Mouse (Mus musculus): ENCODE results near the gene Fbxl2. TPM values are rescaled to one million over a fixed set of nuclear protein-coding genes. Genes with fewer than 3 reads are reported as not detected.

The Fbxl2 gene
- polyA plus RNA-seq, 1 experiment from 2014 or later = 0.61 TPM

DNA sequence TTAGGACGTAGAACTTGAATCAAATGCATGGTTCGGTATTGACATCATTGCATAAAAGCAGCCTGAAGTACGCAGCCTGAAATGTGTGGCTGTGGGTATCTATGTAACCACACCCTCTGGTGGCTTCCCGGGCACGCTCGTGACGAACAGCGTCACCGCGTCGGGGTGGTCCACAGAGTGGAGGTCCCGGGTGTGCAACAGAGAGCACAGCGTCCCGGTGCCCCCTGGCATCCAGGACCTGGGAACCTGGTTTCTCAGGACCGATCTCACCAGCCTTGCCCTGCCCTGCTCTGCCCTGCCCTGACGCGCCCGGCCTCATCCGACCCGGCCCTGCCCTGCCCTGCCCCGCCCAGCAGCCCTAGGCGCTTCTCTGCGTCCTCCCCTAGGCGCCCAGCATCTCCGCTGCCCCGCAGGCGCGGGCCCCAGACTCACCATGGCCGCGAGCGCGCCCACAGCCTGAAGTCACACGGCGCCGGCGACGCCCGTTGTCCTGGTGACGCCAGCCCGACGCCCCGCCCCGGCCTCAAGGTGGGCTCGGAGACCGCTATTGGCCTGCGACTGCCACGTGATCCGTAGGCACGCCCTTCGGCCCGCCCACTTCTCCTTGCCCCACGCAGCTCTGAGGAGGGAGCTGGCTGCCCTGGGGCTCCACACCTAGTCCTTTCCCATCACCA, 19.6 kb downstream of the Fbxl2 start:
- no peak overlapping the region for H3K27ac ChIP-seq (ENCODE audit: low read length)
- peak; percentile 89 for ATAC-seq (ENCODE audit: low read depth)
- 0% methylated on average over 52 of the region's 52 CpGs for WGBS (ENCODE audit: insufficient replicate concordance)
- H3K9ac ChIP-seq (ENCODE audit: low read depth, low read length) = 0 out of 2 replicates have a peak overlapping the region, but pooled peaks have one; percentile 14
- peaks cover 6% of the 10 kb centered on the region for H3K4me1 ChIP-seq (ENCODE audit: control insufficient read depth, low read depth, low read length)
- H3K4me2 ChIP-seq (ENCODE audit: low read depth, low read length) = peak overlapping the region; percentile 73
- H3K27me3 ChIP-seq (ENCODE audit: control insufficient read depth, insufficient read depth, low read depth, low read length) = peaks cover 12% of the 10 kb centered on the region
- no peaks in the 10 kb centered on the region for H3K9me3 ChIP-seq (replicated peaks; ENCODE audit: control insufficient read depth, low read length)
- H3K4me3 ChIP-seq (ENCODE audit: low read depth, low read length) = peak overlapping the region; percentile 60
- H3K36me3 ChIP-seq (ENCODE audit: control insufficient read depth, insufficient read depth) = no peaks in the 10 kb centered on the region

DNA sequence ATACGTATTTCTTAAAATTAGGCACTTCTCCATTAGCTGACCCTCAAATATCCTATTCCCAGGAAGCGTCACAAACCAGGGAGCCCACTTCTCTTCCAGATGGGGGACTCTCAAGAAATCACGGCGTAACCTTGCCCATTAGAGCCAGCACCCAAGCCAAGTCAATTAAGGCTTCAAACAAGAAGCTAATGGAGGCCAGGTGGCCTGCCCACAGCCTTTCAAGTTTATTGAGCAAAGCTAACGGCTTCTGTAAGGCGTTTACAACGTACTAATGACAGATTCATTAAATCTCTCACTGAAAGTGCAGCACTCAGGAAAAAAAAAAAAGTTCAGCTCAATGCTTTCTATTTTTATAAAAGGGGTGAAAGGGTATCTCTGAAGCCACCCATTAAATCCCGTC, 20.1 kb downstream of the Fbxl2 start:
- no peak for ATAC-seq (ENCODE audit: low read depth)
- Histone ChIP-seq H3K4me1 (ENCODE audit: control insufficient read depth, low read depth, low read length) (peaks cover 6% of the 10 kb centered on the region), H3K4me2 (ENCODE audit: low read depth, low read length) (peak overlapping the region; percentile 73), H3K9me3 (replicated peaks; ENCODE audit: control insufficient read depth, low read length) (no peaks in the 10 kb centered on the region), H3K27ac (ENCODE audit: low read length) (no peak overlapping the region), H3K9ac (ENCODE audit: low read depth, low read length) (no peak overlapping the region), H3K27me3 (ENCODE audit: control insufficient read depth, insufficient read depth, low read depth, low read length) (peaks cover 12% of the 10 kb centered on the region), H3K4me3 (ENCODE audit: low read depth, low read length) (peak overlapping the region; percentile 60), H3K36me3 (ENCODE audit: control insufficient read depth, insufficient read depth) (no peaks in the 10 kb centered on the region)
- 16% methylated on average over 8 of the region's 8 CpGs for WGBS (ENCODE audit: insufficient replicate concordance)

DNA sequence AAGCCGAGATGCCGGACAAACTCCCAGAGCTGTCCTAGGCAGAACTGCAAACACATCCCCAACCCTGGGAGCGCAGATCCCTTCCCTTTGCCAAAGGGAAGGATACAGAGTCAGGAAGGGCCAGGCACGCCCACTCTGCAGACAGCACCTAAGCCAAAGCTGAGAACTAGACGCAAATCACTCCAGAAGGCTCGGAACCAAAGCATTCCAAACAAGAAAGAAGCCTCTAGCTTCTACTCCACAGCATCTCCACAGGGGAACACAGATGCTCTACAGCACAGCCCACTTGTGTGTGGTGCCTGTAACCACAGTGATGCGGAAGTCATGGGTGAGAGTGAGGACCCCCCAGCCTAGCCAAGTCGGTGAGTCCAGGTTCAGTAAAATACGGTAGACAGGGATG, 20.8 kb downstream of the Fbxl2 start:
- Histone ChIP-seq H3K4me1 (ENCODE audit: control insufficient read depth, low read depth, low read length) (peaks cover 6% of the 10 kb centered on the region), H3K36me3 (ENCODE audit: control insufficient read depth, insufficient read depth) (no peaks in the 10 kb centered on the region), H3K27ac (ENCODE audit: low read length) (no peak overlapping the region), H3K4me3 (ENCODE audit: low read depth, low read length) (no peak overlapping the region), H3K27me3 (ENCODE audit: control insufficient read depth, insufficient read depth, low read depth, low read length) (peaks cover 12% of the 10 kb centered on the region), H3K4me2 (ENCODE audit: low read depth, low read length) (no peak overlapping the region), H3K9ac (ENCODE audit: low read depth, low read length) (no peak overlapping the region), H3K9me3 (replicated peaks; ENCODE audit: control insufficient read depth, low read length) (no peaks in the 10 kb centered on the region)
- WGBS (ENCODE audit: insufficient replicate concordance) = 36% methylated on average over 9 of the region's 9 CpGs
- no peak for ATAC-seq (ENCODE audit: low read depth)

DNA sequence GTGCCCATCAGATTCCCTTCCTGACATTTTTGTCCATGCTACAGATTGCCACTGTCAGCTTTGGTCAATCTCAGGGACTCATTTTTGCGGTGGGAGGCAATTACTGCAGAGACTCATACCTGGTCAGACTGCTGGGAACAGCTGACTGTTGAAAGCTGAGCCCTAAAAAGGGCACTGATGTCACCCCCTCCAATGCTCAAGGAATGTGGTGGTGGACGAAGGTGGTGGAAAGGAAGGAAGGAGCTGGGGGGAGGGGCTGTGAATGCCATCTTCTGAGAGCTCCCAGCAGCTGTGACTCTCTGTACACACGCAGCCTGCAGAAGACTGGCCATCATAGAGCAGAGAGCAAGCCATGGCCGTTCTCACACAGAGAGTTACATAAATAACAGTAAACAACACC, 23.9 kb downstream of the Fbxl2 start:
- no peak overlapping the region for H3K9ac ChIP-seq (ENCODE audit: low read depth, low read length)
- no peak overlapping the region for H3K4me2 ChIP-seq (ENCODE audit: low read depth, low read length)
- ATAC-seq (ENCODE audit: low read depth) = no peak
- H3K27me3 ChIP-seq (ENCODE audit: control insufficient read depth, insufficient read depth, low read depth, low read length) = peaks cover 12% of the 10 kb centered on the region
- WGBS (ENCODE audit: insufficient replicate concordance) = 47% methylated on average over 4 of the region's 4 CpGs
- no peak overlapping the region for H3K27ac ChIP-seq (ENCODE audit: low read length)
- no peak overlapping the region for H3K4me3 ChIP-seq (ENCODE audit: low read depth, low read length)
- peaks cover 6% of the 10 kb centered on the region for H3K4me1 ChIP-seq (ENCODE audit: control insufficient read depth, low read depth, low read length)
- H3K36me3 ChIP-seq (ENCODE audit: control insufficient read depth, insufficient read depth) = no peaks in the 10 kb centered on the region
- no peaks in the 10 kb centered on the region for H3K9me3 ChIP-seq (replicated peaks; ENCODE audit: control insufficient read depth, low read length)

DNA sequence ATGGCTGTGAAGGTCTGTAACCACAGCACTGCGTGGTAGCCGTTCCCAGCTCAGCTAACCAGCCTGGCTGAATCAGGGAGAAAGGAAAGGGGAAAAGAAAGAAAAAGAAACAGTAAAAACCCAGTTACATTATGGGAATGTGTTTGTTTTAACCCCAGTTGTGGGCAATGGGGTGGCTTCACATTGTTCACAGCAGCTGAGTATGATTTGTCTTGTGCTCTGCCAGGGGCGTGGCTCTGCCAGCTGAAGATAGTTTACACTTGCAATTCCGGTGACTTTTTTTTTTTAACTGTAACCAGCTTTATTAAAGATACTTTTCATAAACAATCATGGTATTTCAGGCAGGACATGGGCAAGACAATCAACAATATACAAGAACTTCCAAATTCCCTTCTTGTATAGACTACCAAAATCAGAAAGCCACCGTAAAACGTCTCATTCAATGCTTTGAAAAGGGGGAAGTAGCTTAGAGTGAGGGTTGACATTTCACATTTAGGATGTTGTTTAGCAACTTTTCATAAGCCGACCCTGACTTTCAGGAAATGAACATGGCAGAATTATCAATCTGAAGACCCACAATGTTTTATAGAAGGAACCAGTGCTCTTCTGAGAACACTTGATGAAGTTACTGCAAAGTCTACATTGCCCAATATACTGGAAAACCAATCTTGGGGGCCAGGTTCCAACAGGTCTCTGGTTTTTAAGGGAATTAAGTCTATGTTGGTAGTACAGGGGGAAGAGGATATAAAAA, 26.8 kb downstream of the Fbxl2 start:
- Histone ChIP-seq H3K4me3 (ENCODE audit: low read depth, low read length) (no peak overlapping the region), H3K36me3 (ENCODE audit: control insufficient read depth, insufficient read depth) (no peaks in the 10 kb centered on the region), H3K4me1 (ENCODE audit: control insufficient read depth, low read depth, low read length) (no peaks in the 10 kb centered on the region), H3K27ac (ENCODE audit: low read length) (no peak overlapping the region), H3K9me3 (replicated peaks; ENCODE audit: control insufficient read depth, low read length) (no peaks in the 10 kb centered on the region), H3K27me3 (ENCODE audit: control insufficient read depth, insufficient read depth, low read depth, low read length) (no peaks in the 10 kb centered on the region), H3K9ac (ENCODE audit: low read depth, low read length) (no peak overlapping the region), H3K4me2 (ENCODE audit: low read depth, low read length) (no peak overlapping the region)
- 41% methylated on average over 7 of the region's 7 CpGs for WGBS (ENCODE audit: insufficient replicate concordance)
- ATAC-seq (ENCODE audit: low read depth) = no peak

DNA sequence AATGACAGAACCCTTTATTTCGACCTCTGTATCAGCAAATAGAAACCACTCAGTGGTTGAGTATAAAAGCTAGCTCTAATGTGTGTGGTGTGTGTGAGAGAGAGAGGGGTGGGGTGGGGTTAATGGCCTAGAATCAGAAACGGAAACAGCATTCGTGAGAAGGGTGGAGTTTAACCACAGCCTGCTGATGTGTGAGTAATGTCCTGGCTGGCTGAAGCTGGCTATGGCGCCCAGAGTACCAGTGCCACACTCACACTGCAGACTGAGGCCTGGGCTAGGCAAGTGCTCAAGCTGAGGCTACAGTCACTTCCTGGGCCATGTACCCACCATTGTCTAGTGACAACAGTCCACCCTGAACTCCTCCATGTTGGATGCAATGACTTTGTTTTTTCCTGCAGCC, 29.6 kb downstream of the Fbxl2 start:
- Histone ChIP-seq H3K9ac (ENCODE audit: low read depth, low read length) (no peak overlapping the region), H3K4me3 (ENCODE audit: low read depth, low read length) (no peak overlapping the region), H3K27me3 (ENCODE audit: control insufficient read depth, insufficient read depth, low read depth, low read length) (no peaks in the 10 kb centered on the region), H3K4me2 (ENCODE audit: low read depth, low read length) (no peak overlapping the region), H3K36me3 (ENCODE audit: control insufficient read depth, insufficient read depth) (no peaks in the 10 kb centered on the region), H3K9me3 (replicated peaks; ENCODE audit: control insufficient read depth, low read length) (no peaks in the 10 kb centered on the region), H3K4me1 (ENCODE audit: control insufficient read depth, low read depth, low read length) (no peaks in the 10 kb centered on the region), H3K27ac (ENCODE audit: low read length) (no peak overlapping the region)
- ATAC-seq (ENCODE audit: low read depth) = no peak
- whole genome bisulfite sequencing (ENCODE audit: insufficient replicate concordance) = 18% methylated on average over 4 of the region's 4 CpGs

DNA sequence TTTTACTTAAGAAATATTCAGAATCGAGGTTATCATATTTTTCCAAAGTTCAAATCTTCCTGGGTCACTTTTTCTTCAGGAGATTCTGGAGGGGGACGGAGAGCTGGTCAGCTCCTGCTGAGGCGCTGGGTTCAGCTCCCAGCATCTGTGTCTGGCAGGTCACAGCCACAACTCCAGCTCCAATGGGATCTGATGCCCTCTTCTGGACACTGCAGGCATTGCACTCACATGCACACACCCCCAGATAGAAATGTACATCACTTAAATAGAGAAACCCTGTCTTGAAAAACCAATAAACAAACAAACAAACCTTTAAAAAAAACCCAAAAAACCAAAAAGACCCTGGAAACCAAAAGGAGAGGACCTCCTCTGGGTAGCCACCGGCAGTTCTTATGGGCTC, 30.3 kb downstream of the Fbxl2 start:
- 60% methylated on average over 4 of the region's 4 CpGs for WGBS (ENCODE audit: insufficient replicate concordance)
- no peak overlapping the region for H3K4me3 ChIP-seq (ENCODE audit: low read depth, low read length)
- H3K9me3 ChIP-seq (replicated peaks; ENCODE audit: control insufficient read depth, low read length) = peaks cover 4% of the 10 kb centered on the region
- H3K27me3 ChIP-seq (ENCODE audit: control insufficient read depth, insufficient read depth, low read depth, low read length) = no peaks in the 10 kb centered on the region
- no peak overlapping the region for H3K27ac ChIP-seq (ENCODE audit: low read length)
- ATAC-seq (ENCODE audit: low read depth) = no peak
- no peaks in the 10 kb centered on the region for H3K36me3 ChIP-seq (ENCODE audit: control insufficient read depth, insufficient read depth)
- H3K4me1 ChIP-seq (ENCODE audit: control insufficient read depth, low read depth, low read length) = no peaks in the 10 kb centered on the region
- H3K9ac ChIP-seq (ENCODE audit: low read depth, low read length) = no peak overlapping the region
- H3K4me2 ChIP-seq (ENCODE audit: low read depth, low read length) = no peak overlapping the region

DNA sequence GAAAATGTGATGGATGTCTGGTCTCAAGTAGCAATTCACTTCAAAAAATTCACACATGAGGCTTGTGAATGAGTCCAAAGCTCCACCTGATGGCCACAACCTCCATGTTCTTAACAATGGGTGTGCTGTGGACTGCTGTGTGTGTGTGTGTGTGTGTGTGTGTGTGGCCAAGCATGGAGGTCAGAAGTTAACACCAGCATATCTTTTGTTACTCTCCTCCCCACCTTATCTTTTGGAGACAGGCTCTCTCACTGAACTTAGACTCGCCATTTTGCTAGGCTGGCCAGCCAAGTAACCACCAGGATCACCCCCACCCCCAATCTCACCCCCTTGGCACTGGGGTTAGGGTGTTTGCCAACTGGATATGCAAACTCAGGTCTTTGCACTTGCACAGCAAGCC, 32.0 kb downstream of the Fbxl2 start:
- no peak overlapping the region for H3K4me3 ChIP-seq (ENCODE audit: low read depth, low read length)
- no peak overlapping the region for H3K4me2 ChIP-seq (ENCODE audit: low read depth, low read length)
- H3K27ac ChIP-seq (ENCODE audit: low read length) = no peak overlapping the region
- no peak overlapping the region for H3K9ac ChIP-seq (ENCODE audit: low read depth, low read length)
- H3K36me3 ChIP-seq (ENCODE audit: control insufficient read depth, insufficient read depth) = no peaks in the 10 kb centered on the region
- H3K27me3 ChIP-seq (ENCODE audit: control insufficient read depth, insufficient read depth, low read depth, low read length) = no peaks in the 10 kb centered on the region
- peaks cover 4% of the 10 kb centered on the region for H3K9me3 ChIP-seq (replicated peaks; ENCODE audit: control insufficient read depth, low read length)
- ATAC-seq (ENCODE audit: low read depth) = 0 out of 2 replicates have a peak, but pooled peaks have one; percentile 16
- 22% methylated on average over 1 of the region's 1 CpGs for WGBS (ENCODE audit: insufficient replicate concordance)
- no peaks in the 10 kb centered on the region for H3K4me1 ChIP-seq (ENCODE audit: control insufficient read depth, low read depth, low read length)

DNA sequence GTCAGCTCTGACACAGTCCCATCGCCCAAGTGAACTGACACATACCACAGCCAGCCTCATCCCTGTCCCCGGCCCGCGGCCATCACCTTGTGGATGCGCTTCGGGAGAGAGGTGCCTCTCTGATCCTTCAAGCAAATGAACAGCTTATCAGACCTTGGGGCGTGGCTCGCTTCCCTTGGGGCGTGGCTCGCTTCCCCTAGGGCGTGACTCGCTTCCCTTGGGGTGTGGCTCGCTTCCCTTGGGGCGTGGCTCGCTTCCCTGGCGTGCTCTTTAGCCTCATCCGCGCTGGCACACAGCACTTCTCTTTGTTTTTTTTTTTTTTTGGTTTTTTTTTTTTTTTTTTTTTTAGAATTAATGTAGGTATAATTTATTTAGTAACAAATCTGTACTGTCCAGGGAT, 34.8 kb downstream of the Fbxl2 start:
- Histone ChIP-seq H3K9ac (ENCODE audit: low read depth, low read length) (no peak overlapping the region), H3K27me3 (ENCODE audit: control insufficient read depth, insufficient read depth, low read depth, low read length) (no peaks in the 10 kb centered on the region), H3K4me1 (ENCODE audit: control insufficient read depth, low read depth, low read length) (no peaks in the 10 kb centered on the region), H3K36me3 (ENCODE audit: control insufficient read depth, insufficient read depth) (no peaks in the 10 kb centered on the region), H3K4me3 (ENCODE audit: low read depth, low read length) (no peak overlapping the region), H3K9me3 (replicated peaks; ENCODE audit: control insufficient read depth, low read length) (peaks cover 4% of the 10 kb centered on the region), H3K4me2 (ENCODE audit: low read depth, low read length) (no peak overlapping the region), H3K27ac (ENCODE audit: low read length) (no peak overlapping the region)
- WGBS (ENCODE audit: insufficient replicate concordance) = 58% methylated on average over 18 of the region's 18 CpGs
- no peak for ATAC-seq (ENCODE audit: low read depth)
